Mouse (Mus musculus) thymus, adult 2 months (tissue): ENCODE measurements at regions not wholly inside any gene's neighbourhood (a gene's known extent, or its start where the extent isn't known, plus 50 kb on each side); places are given as distances from the start of the nearest gene placed in this dataset.

ENCODE experiments used
- DNase-seq: peaks from one replicate; pipeline ENCODE4 v3.0.0; 2021
- H3K27ac ChIP-seq: fragments of 200-500 bp; 2 replicates; pipeline ENCODE4 v1.5.1; 2012; ENCODE audit warnings: low read length, control low read depth; ENCODE audit not compliant: control insufficient read depth, insufficient read depth
- H3K27me3 ChIP-seq: fragments of 200-500 bp; 2 replicates; pipeline ENCODE4 v1.6.1; 2012; ENCODE audit warnings: mild to moderate bottlenecking, low read length, moderate library complexity, mixed read lengths; ENCODE audit not compliant: control insufficient read depth, insufficient read depth
- H3K36me3 ChIP-seq: fragments of 200-500 bp; 2 replicates; pipeline ENCODE4 v1.6.1; 2012; ENCODE audit warnings: mild to moderate bottlenecking, low read length, moderate library complexity; ENCODE audit not compliant: control insufficient read depth, insufficient read depth
- H3K4me1 ChIP-seq: fragments of 200-500 bp; replicated peaks from 2 replicates; pipeline ENCODE4 v1.6.1; 2012; ENCODE audit warnings: low read length; ENCODE audit not compliant: control insufficient read depth, insufficient read depth
- H3K4me3 ChIP-seq: fragments of 200-500 bp; 2 replicates; pipeline ENCODE4 v1.5.1; 2012; ENCODE audit warnings: mild to moderate bottlenecking, low read length, control low read depth, moderate library complexity; ENCODE audit not compliant: control insufficient read depth, insufficient read depth
- CTCF ChIP-seq: fragments of 200-500 bp; IDR thresholded peaks from 2 replicates; pipeline ENCODE4 v1.5.1; 2012; ENCODE audit warnings: mild to moderate bottlenecking, control low read depth, low read length, moderate library complexity, borderline replicate concordance; ENCODE audit not compliant: control insufficient read depth, poor library complexity, insufficient read depth; ENCODE audit errors: extremely low read depth
- POLR2A ChIP-seq: fragments of 200-500 bp; IDR thresholded peaks from 2 replicates; pipeline ENCODE4 v1.6.1; 2012; ENCODE audit warnings: mild to moderate bottlenecking, low read length, control low read depth, moderate library complexity; ENCODE audit not compliant: control insufficient read depth, poor library complexity, insufficient read depth; ENCODE audit errors: extremely low read depth
- WGBS: fragments of 180-500 bp; shearing (Covaris S2); methylation state at CpG from one replicate; pipeline ENCODE4 v1.1.7; 2018; 5-methylcytosine and 5-hydroxymethylcytosine counted together

- H3K36me3 ChIP-seq: no peaks in the 10 kb centered on the region
- TF ChIP-seq POLR2A (no peak), CTCF (no peak)
- H3K27me3 ChIP-seq: no peaks in the 10 kb centered on the region
- no peak overlapping the region for H3K27ac ChIP-seq
- DNase-seq: no peak
- H3K4me3 ChIP-seq: no peak overlapping the region
- H3K4me1 ChIP-seq: peaks cover 3% of the 10 kb centered on the region
- 91% methylated on average over 6 of the region's 6 CpGs for WGBS
Measured at GRCm38 (mm10) chr12:54408906-54409305, 205.2 kb upstream of the Egln3 start.

- no peak overlapping the region for H3K4me3 ChIP-seq
- no peaks in the 10 kb centered on the region for H3K36me3 ChIP-seq
- H3K4me1 ChIP-seq: peaks cover 3% of the 10 kb centered on the region
- 55% methylated on average over 6 of the region's 6 CpGs for WGBS
- no peaks in the 10 kb centered on the region for H3K27me3 ChIP-seq
- no peak for TF ChIP-seq POLR2A
- no peak for TF ChIP-seq CTCF
- no peak for DNase-seq
- no peak overlapping the region for H3K27ac ChIP-seq
Measured at GRCm38 (mm10) chr12:54407301-54407896, 203.7 kb upstream of the Egln3 start.

- peaks cover 3% of the 10 kb centered on the region for H3K4me1 ChIP-seq
- WGBS: 49% methylated on average over 14 of the region's 14 CpGs
- no peak for TF ChIP-seq CTCF
- H3K4me3 ChIP-seq: no peak overlapping the region
- H3K36me3 ChIP-seq: no peaks in the 10 kb centered on the region
- H3K27ac ChIP-seq: no peak overlapping the region
- peak; percentile 11 for DNase-seq
- no peaks in the 10 kb centered on the region for H3K27me3 ChIP-seq
Measured at GRCm38 (mm10) chr12:54405066-54405465, 201.4 kb upstream of the Egln3 start.

- Histone ChIP-seq H3K36me3 (no peaks in the 10 kb centered on the region), H3K4me3 (no peak overlapping the region), H3K27ac (no peak overlapping the region), H3K4me1 (peaks cover 3% of the 10 kb centered on the region; the same call in 1 of the 2 replicates), H3K27me3 (no peaks in the 10 kb centered on the region)
- 94% methylated on average over 6 of the region's 6 CpGs for WGBS
- no peak for DNase-seq
- TF ChIP-seq CTCF (no peak), POLR2A (no peak)
Measured at GRCm38 (mm10) chr12:54402591-54402990, 198.9 kb upstream of the Egln3 start.

- TF ChIP-seq CTCF (no peak), POLR2A (no peak)
- peaks cover 3% of the 10 kb centered on the region; the same call in 1 of the 2 replicates for H3K4me1 ChIP-seq
- H3K36me3 ChIP-seq: no peaks in the 10 kb centered on the region
- WGBS: 87% methylated on average over 1 of the region's 1 CpGs
- no peak overlapping the region for H3K4me3 ChIP-seq
- H3K27ac ChIP-seq: no peak overlapping the region
- no peaks in the 10 kb centered on the region for H3K27me3 ChIP-seq
- DNase-seq: no peak
Measured at GRCm38 (mm10) chr12:54401665-54402064, 198.0 kb upstream of the Egln3 start.

GRCm38 (mm10) chr12:54400084-54400483 is 196.4 kb upstream of the Egln3 start:
- Histone ChIP-seq H3K36me3 (no peaks in the 10 kb centered on the region), H3K4me1 (no peaks in the 10 kb centered on the region; the same call in 1 of the 2 replicates), H3K4me3 (no peak overlapping the region), H3K27me3 (no peaks in the 10 kb centered on the region), H3K27ac (no peak overlapping the region)
- TF ChIP-seq CTCF: no peak
- WGBS: 90% methylated on average over 5 of the region's 5 CpGs
- DNase-seq: no peak

DNA sequence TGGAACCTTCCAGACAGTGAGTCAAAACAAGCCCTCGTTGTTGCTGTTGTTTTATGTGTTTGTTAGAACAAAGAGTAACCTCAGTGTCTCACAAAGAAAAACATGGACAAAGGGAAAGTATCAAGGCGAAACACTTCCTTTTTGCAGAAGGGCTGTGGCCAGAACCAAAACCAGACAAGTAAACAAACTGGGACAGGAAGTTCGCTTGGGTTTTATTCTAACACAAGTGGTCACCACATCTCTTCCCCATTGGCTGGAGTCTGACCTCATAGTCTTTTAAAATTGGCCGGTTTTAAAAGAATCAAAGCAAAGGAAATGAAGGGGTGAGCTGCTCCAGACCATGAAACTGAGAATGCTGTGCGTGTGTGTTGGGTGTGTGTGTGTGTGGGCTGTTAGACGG is 194.4 kb upstream of the Egln3 start:
- 19% methylated on average over 6 of the region's 6 CpGs for WGBS
- TF ChIP-seq CTCF: no peak
- TF ChIP-seq POLR2A: no peak
- DNase-seq: no peak
- no peaks in the 10 kb centered on the region for H3K36me3 ChIP-seq
- H3K27me3 ChIP-seq: no peaks in the 10 kb centered on the region
- no peaks in the 10 kb centered on the region for H3K4me1 ChIP-seq
- H3K27ac ChIP-seq: no peak overlapping the region
- H3K4me3 ChIP-seq: no peak overlapping the region
